Mouse (Mus musculus) embryonic facial prominence, embryonic 11.5 days (tissue): ENCODE results near the gene Pklr. TPM values are rescaled to one million over a fixed set of nuclear protein-coding genes. Genes with fewer than 3 reads are reported as not detected.

Experiments used
- ATAC-seq: fragments of 200-750 bp; cut with Nextera tagmentation; replicated peaks from 2 replicates; pipeline ENCODE4 v1.8.0; 2017; ENCODE audit warnings: low read depth; ENCODE audit not compliant: insufficient number of reproducible peaks, low FRiP score, low TSS enrichment
- DNase-seq: peaks from one replicate; pipeline ENCODE4 v3.0.0-alpha.2; 2015; ENCODE audit warnings: low spot score
- H3K27ac ChIP-seq: fragments of 300-500 bp; sonication (generic); replicated peaks from 2 replicates; pipeline ENCODE4 v1.5.1; 2014; ENCODE audit warnings: mild to moderate bottlenecking, low read depth, low read length, control low read depth
- H3K27me3 ChIP-seq: fragments of 300-500 bp; sonication (generic); 2 replicates; pipeline ENCODE4 v1.6.1; 2014; ENCODE audit warnings: mild to moderate bottlenecking, low read length, moderate library complexity, mixed read lengths; ENCODE audit not compliant: control insufficient read depth, insufficient read depth
- H3K36me3 ChIP-seq: fragments of 300-500 bp; sonication (generic); replicated peaks from 2 replicates; pipeline ENCODE4 v1.6.1; 2014; ENCODE audit warnings: low read depth, mild to moderate bottlenecking, low read length, moderate library complexity, mixed read lengths; ENCODE audit not compliant: control insufficient read depth, insufficient read depth
- H3K4me1 ChIP-seq: fragments of 300-500 bp; sonication (generic); 2 replicates; pipeline ENCODE4 v1.6.1; 2014; ENCODE audit warnings: low read length, mixed read lengths; ENCODE audit not compliant: control insufficient read depth, insufficient read depth
- H3K4me2 ChIP-seq: fragments of 300-500 bp; sonication (generic); 2 replicates; pipeline ENCODE4 v1.6.1; 2014; ENCODE audit warnings: low read depth, mild to moderate bottlenecking, control low read depth, low read length, moderate library complexity
- H3K4me3 ChIP-seq: fragments of 300-500 bp; sonication (generic); 2 replicates; pipeline ENCODE4 v1.5.1; 2014; ENCODE audit warnings: low read depth, low read length, control low read depth
- H3K9ac ChIP-seq: fragments of 300-500 bp; sonication (generic); replicated peaks from 2 replicates; pipeline ENCODE4 v1.6.1; 2014; ENCODE audit warnings: mild to moderate bottlenecking, control low read depth, low read length
- H3K9me3 ChIP-seq: fragments of 300-500 bp; sonication (generic); replicated peaks from 2 replicates; pipeline ENCODE4 v1.6.1; 2016; ENCODE audit warnings: mild to moderate bottlenecking, low read length, inconsistent platforms, mixed read lengths; ENCODE audit not compliant: control insufficient read depth
- WGBS: fragments of 180-500 bp; shearing (Covaris S2); extraction: QIAGEN DNeasy Blood & Tissue Kit; methylation state at CpG from one replicate; pipeline ENCODE4 v1.1.7; 2014; 5-methylcytosine and 5-hydroxymethylcytosine counted together
- polyA plus RNA-seq: library from polyadenylated mRNA; unstranded; fragments of >200 nt; fragmentation: Nextera tagmentation; extraction: Ambion mirVana; gene quantifications from 2 replicates; pipeline ENCODE4 v1.2.1, GENCODE M21; 2014

Pklr gene
- polyA plus RNA-seq, 1 experiment from 2014 or later, result 1.5 TPM

DNA sequence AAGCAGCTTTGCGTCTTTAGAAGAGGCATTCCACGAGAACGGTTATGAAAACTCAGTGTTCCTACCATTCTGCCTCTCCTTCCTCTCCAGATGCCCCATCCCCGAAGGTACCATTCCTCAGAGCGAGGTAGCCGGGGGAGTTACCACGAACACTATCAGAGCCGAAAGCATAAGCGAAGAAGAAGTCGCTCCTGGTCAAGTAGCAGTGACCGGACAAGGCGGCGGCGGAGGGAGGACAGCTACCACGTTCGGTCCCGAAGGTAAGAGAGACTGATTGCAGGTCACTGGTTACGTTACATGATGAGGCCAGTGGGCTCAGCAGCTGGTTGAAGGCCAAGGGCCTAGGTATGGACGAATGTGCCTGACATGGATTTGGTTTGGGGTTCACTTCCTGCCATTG is 31.0 kb downstream of the Pklr start:
- Histone ChIP-seq H3K27me3 (no peaks in the 10 kb centered on the region; the same call in 1 of the 2 replicates), H3K9me3 (no peaks in the 10 kb centered on the region), H3K36me3 (peaks cover 22% of the 10 kb centered on the region), H3K4me3 (no peak overlapping the region), H3K4me2 (no peak overlapping the region), H3K27ac (no peak overlapping the region), H3K4me1 (peaks cover 2% of the 10 kb centered on the region; the same call in 1 of the 2 replicates), H3K9ac (no peak overlapping the region)
- ATAC-seq (no peak), DNase-seq (no peak)
- WGBS, result 94% methylated on average over 19 of the region's 19 CpGs

DNA sequence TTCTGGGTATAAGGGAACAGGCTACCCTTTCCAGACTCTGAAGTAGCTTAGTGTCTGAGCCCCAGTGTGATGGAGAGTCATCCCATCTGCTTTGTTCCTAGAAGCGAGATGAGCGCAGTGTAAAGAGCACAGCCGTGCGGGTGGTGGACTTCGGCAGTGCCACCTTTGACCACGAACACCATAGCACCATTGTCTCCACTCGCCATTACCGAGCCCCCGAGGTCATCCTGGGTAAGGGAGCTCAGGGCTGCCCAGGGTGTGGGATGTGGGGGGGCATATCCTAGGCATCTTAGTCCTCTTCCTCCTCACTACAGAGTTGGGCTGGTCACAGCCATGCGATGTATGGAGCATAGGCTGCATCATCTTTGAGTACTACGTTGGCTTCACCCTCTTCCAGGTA is 38.9 kb downstream of the Pklr start:
- no peak for ATAC-seq
- DNase-seq, result no peak
- Histone ChIP-seq H3K4me3 (no peak overlapping the region), H3K27me3 (no peaks in the 10 kb centered on the region), H3K4me2 (no peak overlapping the region), H3K4me1 (peaks cover 3% of the 10 kb centered on the region; the same call in 1 of the 2 replicates), H3K9ac (no peak overlapping the region), H3K27ac (no peak overlapping the region), H3K9me3 (no peaks in the 10 kb centered on the region), H3K36me3 (peaks cover 27% of the 10 kb centered on the region)
- 89% methylated on average over 11 of the region's 11 CpGs for WGBS

DNA sequence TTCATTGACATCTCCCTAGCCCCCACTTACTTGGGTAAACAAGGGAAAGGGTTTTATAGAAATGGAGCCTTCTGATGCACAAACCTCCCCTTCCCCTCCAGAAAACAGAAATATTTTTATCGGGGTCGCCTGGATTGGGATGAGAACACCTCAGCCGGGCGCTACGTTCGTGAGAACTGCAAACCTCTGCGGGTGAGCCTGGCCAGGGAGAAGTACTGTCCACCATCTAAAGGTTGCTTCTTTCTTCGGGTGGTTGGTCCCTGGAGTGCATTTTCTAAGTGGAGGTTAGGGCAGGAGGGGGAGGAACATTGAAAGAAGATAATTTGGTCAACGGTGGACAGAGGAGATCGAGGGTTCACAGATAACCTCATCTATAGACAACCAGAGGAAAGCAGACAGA is 39.6 kb downstream of the Pklr start:
- no peak overlapping the region for H3K27ac ChIP-seq
- peaks cover 3% of the 10 kb centered on the region; the same call in 1 of the 2 replicates for H3K4me1 ChIP-seq
- 94% methylated on average over 10 of the region's 10 CpGs for WGBS
- H3K36me3 ChIP-seq, result peaks cover 23% of the 10 kb centered on the region
- H3K4me2 ChIP-seq, result no peak overlapping the region
- no peak overlapping the region for H3K4me3 ChIP-seq
- no peaks in the 10 kb centered on the region for H3K9me3 ChIP-seq
- no peaks in the 10 kb centered on the region for H3K27me3 ChIP-seq
- no peak for ATAC-seq
- H3K9ac ChIP-seq, result no peak overlapping the region
- no peak for DNase-seq

DNA sequence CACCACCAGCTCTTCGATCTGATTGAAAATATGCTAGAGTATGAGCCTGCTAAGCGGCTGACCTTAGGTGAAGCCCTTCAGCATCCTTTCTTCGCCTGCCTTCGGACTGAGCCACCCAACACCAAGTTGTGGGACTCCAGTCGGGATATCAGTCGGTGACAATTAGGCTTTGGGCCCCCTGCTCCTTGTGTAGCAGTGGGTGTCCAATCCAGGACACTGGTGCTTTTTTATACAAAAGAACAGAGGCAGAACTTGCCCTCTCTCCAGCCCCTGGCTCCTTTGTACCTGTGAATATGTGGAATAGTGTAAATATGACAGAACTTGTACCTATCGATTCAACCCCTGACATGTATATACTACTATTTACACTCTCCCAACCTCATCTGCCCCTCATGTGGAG is 40.5 kb downstream of the Pklr start:
- WGBS, result 87% methylated on average over 7 of the region's 7 CpGs
- H3K27ac ChIP-seq, result no peak overlapping the region
- ATAC-seq (no peak), DNase-seq (no peak)
- no peak overlapping the region for H3K4me3 ChIP-seq
- H3K9ac ChIP-seq, result no peak overlapping the region
- no peaks in the 10 kb centered on the region for H3K27me3 ChIP-seq
- peaks cover 22% of the 10 kb centered on the region for H3K36me3 ChIP-seq
- H3K9me3 ChIP-seq, result no peaks in the 10 kb centered on the region
- H3K4me1 ChIP-seq, result peaks cover 3% of the 10 kb centered on the region; the same call in 1 of the 2 replicates
- H3K4me2 ChIP-seq, result no peak overlapping the region

DNA sequence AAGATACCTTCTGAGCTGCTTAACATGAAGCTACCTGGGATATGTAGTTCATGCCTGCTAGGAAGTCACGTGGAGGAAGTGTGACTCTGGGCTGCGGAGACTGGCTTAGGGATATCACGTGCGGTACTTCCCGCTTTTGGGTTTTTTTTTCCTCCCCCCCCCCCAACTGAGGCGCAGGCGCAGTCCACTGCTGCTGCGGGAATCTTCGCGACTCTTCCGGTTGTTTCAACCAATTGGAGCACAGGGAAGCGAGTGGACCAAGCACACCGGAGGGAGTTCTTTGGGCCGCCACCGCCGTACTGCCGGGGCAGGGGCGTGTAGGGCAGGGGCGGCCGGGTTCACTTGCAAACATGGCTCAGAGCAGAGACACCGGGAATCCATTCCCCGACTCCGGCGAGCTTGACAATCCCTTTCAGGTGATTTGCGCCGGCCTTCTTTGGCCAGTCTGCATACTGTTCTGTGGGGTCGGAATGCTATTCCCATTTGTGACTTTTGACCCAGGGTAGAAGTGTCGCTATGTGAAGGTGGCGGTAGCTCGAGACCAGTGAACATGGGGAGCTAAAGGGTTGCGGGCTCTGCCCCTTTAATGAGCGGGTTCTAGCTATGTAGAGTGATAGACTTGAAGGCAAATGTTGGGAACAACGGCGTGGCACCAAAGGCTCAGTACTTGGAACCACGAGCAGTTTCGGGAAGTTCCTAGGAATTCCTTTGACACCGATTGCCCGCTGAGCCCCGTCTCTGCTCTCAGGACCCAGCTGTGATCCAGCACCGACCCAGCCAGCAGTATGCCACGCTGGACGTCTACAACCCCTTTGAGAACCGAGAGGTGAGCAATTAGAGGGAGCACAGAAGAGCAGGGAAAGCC is 41.5 kb downstream of the Pklr start, which contains the start of gene Scamp3:
Scamp3 (plus strand) TSS at position 232 of the 865 bp plus-strand sequence.
- H3K27me3 ChIP-seq, result no peaks in the 10 kb centered on the region
- DNase-seq, result peak; percentile 96
- peak; percentile 92 for ATAC-seq
- peak within 1 kb of the TSS; percentile 7; the same call in 1 of the 2 replicates for H3K27ac ChIP-seq
- H3K9me3 ChIP-seq, result no peaks in the 10 kb centered on the region
- H3K36me3 ChIP-seq, result peaks cover 26% of the 10 kb centered on the region
- H3K4me1 ChIP-seq, result peaks cover 3% of the 10 kb centered on the region; the same call in 1 of the 2 replicates
- H3K4me2 ChIP-seq, result peak within 1 kb of the TSS; percentile 70
- under 1% methylated on average over 43 of the region's 43 CpGs for WGBS
- H3K4me3 ChIP-seq, result peak within 1 kb of the TSS; percentile 80
- H3K9ac ChIP-seq, result peak within 1 kb of the TSS; percentile 80

DNA sequence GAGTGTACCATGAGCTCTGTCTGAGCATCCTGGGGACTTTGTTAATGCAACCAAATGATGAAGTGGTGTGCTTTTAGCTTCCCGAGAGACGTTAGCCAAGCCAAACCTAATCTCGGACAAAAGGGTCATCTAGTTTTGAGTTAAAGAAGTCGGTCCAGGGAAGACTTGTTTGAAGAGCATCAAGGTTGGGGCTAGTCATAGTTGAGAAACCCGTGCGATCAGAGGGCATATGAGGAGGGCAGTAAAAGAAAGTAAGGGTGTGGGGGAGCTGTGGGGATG is 42.1 kb downstream of the Pklr start:
- ATAC-seq (no peak), DNase-seq (no peak)
- Histone ChIP-seq H3K9ac (peak overlapping the region; percentile 80), H3K4me1 (peaks cover 3% of the 10 kb centered on the region; the same call in 1 of the 2 replicates), H3K27ac (peak overlapping the region; percentile 7; the same call in 1 of the 2 replicates), H3K36me3 (peaks cover 26% of the 10 kb centered on the region), H3K9me3 (no peaks in the 10 kb centered on the region), H3K4me2 (peak overlapping the region; percentile 70), H3K27me3 (no peaks in the 10 kb centered on the region), H3K4me3 (peak overlapping the region; percentile 80)
- 8% methylated on average over 6 of the region's 6 CpGs for WGBS

DNA sequence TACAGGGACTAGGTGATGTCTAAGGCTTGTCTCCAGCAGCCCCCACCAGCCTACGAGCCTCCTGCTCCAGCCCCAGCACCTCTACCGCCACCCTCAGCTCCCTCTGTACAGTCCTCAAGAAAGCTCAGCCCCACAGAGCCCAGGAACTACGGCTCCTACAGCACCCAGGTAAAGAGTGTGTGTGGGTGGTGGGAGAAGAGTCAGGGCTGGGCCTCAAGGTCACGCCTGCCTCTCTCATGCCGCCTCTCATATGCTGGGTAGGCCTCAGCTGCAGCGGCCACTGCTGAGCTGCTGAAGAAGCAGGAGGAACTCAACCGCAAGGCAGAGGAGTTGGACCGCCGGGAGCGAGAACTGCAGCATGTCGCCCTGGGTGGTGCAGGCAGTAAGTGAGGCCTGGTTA is 43.1 kb downstream of the Pklr start:
- no peak for ATAC-seq
- Histone ChIP-seq H3K9ac (no peak overlapping the region), H3K36me3 (peaks cover 19% of the 10 kb centered on the region), H3K4me1 (peaks cover 5% of the 10 kb centered on the region; the same call in 1 of the 2 replicates), H3K9me3 (no peaks in the 10 kb centered on the region), H3K4me3 (peak overlapping the region; percentile 80; the same call in 1 of the 2 replicates), H3K27ac (no peak overlapping the region), H3K27me3 (no peaks in the 10 kb centered on the region), H3K4me2 (no peak overlapping the region; the same call in 1 of the 2 replicates)
- WGBS, result 93% methylated on average over 11 of the region's 11 CpGs
- no peak for DNase-seq
